Mouse (Mus musculus) gastrocnemius, adult 18-20 months (tissue): Measurements from ENCODE around the gene Serpina10. TPM values are rescaled to one million over a fixed set of nuclear protein-coding genes. Genes with fewer than 3 reads are reported as not detected.
"Not testable (repeated sequence)": the region's sequence is repeated elsewhere in the genome, so short reads cannot be mapped to it uniquely, and the experiment has no call there.

Experiments
- DNase-seq: peaks from one replicate; pipeline ENCODE4 v3.0.0; 2021; ENCODE audit warnings: low spot score
- total RNA-seq, 2 experiments: library from RNA; stranded (reverse); gene quantifications; 2 replicates each; pipeline ENCODE4 v1.2.3; 2021

Serpina10 gene
- total RNA-seq, 2 experiments from 2014 or later = 0.26 TPM; not detected in 1

DNA sequence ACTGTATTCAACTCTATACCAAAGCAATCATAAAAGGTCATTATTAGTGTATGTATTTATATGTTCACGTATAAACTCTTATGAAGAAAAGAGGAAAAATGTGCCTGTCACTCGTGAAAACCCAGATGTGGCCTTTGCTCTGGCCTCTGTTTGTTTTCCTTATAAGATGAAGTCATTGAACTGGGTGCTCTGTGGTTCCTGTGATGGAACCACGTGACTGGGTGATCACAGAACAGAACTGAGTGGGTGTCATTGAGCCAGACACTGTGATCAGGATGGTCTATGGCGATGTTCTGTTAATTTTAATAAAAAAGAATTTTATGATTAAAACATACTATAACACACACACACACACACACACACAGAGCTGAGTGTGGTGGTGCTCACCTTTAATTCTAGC lies 15.5 kb downstream of the Serpina10 start:
- no peak for DNase-seq

DNA sequence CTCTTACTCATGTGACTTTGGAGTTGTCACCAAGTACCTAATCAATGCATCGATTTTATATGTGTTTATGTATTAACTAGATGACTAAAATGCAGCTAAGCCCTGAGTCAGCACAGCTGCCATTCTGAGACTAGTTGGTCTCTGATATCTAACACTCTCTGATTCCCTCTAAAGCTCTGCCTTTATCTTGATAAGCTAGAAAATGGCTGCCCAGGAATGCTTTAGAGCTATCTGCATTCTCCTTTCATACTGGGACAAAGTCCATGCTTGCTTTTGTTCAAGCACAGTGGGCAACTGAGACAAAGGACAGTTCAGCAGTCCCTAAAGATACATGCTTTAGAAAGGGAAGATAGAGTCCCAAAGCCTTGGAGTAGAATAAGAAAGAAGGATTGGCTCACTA lies 16.1 kb downstream of the Serpina10 start:
- no peak for DNase-seq

DNA sequence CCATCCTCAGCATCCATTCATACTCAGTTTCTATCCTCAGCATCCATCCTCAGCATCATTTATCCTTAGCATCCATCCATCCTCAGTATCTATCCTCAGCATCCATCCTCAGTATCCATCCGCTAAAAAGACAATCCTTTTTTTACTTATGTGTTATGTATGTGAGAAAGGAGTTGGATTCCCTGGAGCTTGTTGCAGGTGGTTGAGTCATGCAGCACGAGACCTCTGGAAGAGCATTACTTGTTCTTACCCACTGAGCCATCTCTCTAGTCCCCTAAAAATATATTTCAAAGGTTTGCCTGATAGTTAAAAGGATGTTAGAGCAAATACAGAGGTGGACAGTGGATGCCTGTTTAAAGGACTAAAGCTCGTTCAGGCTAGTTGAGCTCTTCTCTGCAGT lies 29.4 kb downstream of the Serpina10 start:
- DNase-seq = no peak

GRCm38 (mm10) chr12:103600364-103600763 lies 30.9 kb downstream of the Serpina10 start:
- DNase-seq = no peak

DNA sequence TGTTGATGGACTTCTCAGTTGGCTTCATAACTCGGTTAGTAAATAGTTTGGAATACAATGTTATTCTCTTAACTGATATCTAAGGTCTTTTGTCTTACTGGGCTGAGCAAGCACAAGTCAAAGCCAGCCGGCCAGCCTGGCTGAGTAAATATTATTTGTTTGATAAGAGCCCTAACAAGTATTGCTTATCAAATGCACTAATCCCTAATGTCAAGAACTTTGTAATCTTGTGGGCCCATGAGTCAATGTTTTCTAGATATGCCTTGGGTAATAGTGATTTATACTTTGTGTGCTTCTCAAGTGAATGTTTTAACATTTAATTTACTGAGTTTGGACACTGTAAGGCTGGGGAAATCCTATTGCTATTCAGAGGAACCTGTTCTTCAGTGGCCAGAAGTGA lies 32.8 kb downstream of the Serpina10 start:
- no peak for DNase-seq

DNA sequence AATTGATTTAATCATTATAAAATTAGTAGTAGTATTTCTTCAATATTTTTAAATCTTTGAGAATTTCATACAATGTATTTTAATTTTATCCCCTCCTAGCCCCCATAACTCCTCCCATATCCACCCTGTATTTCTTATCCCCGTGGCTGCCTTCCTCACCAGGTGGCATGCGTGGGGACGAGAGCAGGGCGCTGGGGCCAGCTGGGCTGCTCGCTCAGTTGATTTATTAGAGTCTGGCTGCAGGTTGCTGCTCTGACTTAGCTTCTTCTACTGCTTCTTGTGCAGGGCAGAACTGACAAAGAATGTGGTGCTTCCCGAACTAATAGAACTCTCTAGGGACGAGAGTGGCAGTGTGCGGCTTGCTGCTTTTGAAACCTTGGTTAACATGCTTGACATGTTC lies 47.5 kb downstream of the Serpina10 start:
- DNase-seq = no peak

DNA sequence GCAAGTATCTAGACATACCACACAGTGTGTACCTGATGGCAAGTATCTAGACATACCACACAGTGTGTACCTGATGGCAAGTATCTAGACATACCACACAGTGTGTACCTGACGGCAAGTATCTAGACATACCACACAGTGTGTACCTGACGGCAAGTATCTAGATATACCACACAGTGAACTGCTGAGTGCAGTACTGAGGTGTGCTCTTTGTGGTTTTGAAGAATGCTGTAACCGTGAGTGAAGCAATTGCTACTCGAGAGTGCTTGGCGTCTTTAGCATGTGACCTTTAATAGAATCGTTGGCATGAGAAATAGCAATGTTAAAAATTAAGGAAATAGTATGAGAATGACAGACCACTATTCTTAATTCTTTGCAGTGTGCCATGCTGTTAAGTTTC lies 53.1 kb downstream of the Serpina10 start:
- DNase-seq = not testable (repeated sequence)

- no peak for DNase-seq
Observed at GRCm38 (mm10) chr12:103569690-103570089, 61.6 kb downstream of the Serpina10 start.

- DNase-seq = peak; percentile 18
Observed at GRCm38 (mm10) chr12:103567129-103567528, 64.1 kb downstream of the Serpina10 start.

GRCm38 (mm10) chr12:103565151-103565550 lies 66.1 kb downstream of the Serpina10 start:
- peak; percentile 16 for DNase-seq

Other genes with a start within 250 kb of the Serpina10 start
- gene Otub2, start 242.8 kb downstream of the Serpina10 start, total RNA-seq = 10 to 100 TPM; 11.2 to 15.5 TPM
- gene 9330161L09Rik, start 223.6 kb downstream of the Serpina10 start, total RNA-seq = 1 to 10 TPM in 1 of 2 experiments, under 1 TPM in 1; 0.62 to 1.1 TPM
- 10 to 100 TPM; 73.5 to 91.8 TPM for gene Ddx24, start 205.6 kb downstream of the Serpina10 start, total RNA-seq
- gene Ifi27, start 197.2 kb downstream of the Serpina10 start, total RNA-seq = 10 to 100 TPM; 53.0 to 82.0 TPM
- gene Ifi27l2a, start 187.8 kb downstream of the Serpina10 start, total RNA-seq = 10 to 100 TPM; 15.5 to 29.8 TPM
- gene Ifi27l2b, start 174.2 kb downstream of the Serpina10 start, total RNA-seq = not detected
- under 1 TPM; 0.21 to 0.71 TPM for gene Ppp4r4, start 99.2 kb downstream of the Serpina10 start, total RNA-seq
- not detected for gene Serpina6, start 25.8 kb upstream of the Serpina10 start, total RNA-seq
- gene Serpina16, start 44.7 kb upstream of the Serpina10 start, total RNA-seq = not detected
- gene Serpina1f, start 64.1 kb upstream of the Serpina10 start, total RNA-seq = not detected
- 1 to 10 TPM in 1 of 2 experiments, not detected in 1; 1.4 TPM for gene Serpina1d, start 142.1 kb upstream of the Serpina10 start, total RNA-seq
- gene Serpina1b, start 198.9 kb upstream of the Serpina10 start, total RNA-seq = 1 to 10 TPM in 1 of 2 experiments, not detected in 1; 2.7 TPM
- under 1 TPM in 1 of 2 experiments, not detected in 1; 0.88 TPM for gene Serpina1a, start 232.1 kb upstream of the Serpina10 start, total RNA-seq